15 mouse cellular contexts compared by ENCODE assay signal in the genomic region with DNA sequence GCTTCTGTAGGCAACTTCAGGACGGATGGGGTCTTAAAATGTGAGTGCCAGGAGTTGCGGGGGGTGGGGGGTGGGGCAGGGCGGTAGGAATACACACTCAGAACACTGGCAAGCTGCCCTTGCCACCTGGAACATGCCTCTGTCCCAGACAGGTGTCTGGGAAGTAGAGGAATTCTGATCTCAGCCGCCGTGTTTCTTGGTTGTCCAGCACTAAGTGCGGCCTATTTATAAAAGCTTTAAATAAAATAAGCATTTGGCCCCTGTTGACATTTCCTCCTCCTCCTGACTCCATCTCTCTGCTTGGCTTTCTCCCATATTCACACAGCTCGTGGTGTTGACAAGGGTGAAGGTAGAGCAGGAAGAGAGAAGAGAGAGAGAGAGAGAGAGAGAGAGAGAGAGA.
DNase-seq lines count a peak whose midpoint lies in the region; ATAC-seq and TF ChIP-seq lines count a peak whose summit lies in the region.
"Had no signal": no experiment of that assay in that cellular context is flagged by ENCODE, and none has a peak within 500 bp of the region (broad histone marks: within the 10 kb centered on the region; RNA-seq: fewer than 3 reads in every experiment).

No protein-coding gene starts in this region.

- H3K4me2 ChIP-seq in lung, embryonic 14.5 days, result peak overlapping the region; percentile 8; the same call in 1 of the 2 replicates
- no peak overlapping the region for H3K4me2 ChIP-seq in heart, postnatal 0 days (ENCODE audit: low read depth, low read length)
- H3K4me2 ChIP-seq in stomach, embryonic 15.5 days, result no peak overlapping the region
- H3K4me2 ChIP-seq in forebrain, embryonic 15.5 days (replicated peaks), result no peak overlapping the region

- WGBS in heart, embryonic 10.5 days, result 31% methylated on average over 7 of the region's 7 CpGs
- 11% methylated on average over 7 of the region's 7 CpGs for WGBS in lung, embryonic 14.5 days
- 17% methylated on average over 7 of the region's 7 CpGs for WGBS in heart, postnatal 0 days
- 26% methylated on average over 7 of the region's 7 CpGs for WGBS in stomach, embryonic 15.5 days
- 63% methylated on average over 7 of the region's 7 CpGs for WGBS in forebrain, embryonic 15.5 days

- no peaks in the 10 kb centered on the region for H3K36me3 ChIP-seq in heart, embryonic 10.5 days
- H3K36me3 ChIP-seq in lung, embryonic 14.5 days (ENCODE audit: insufficient read depth), result no peaks in the 10 kb centered on the region
- H3K36me3 ChIP-seq in heart, postnatal 0 days (replicated peaks; ENCODE audit: control insufficient read depth, insufficient read depth, low read length), result no peaks in the 10 kb centered on the region
- no peaks in the 10 kb centered on the region for H3K36me3 ChIP-seq in stomach, embryonic 15.5 days
- no peaks in the 10 kb centered on the region for H3K36me3 ChIP-seq in forebrain, embryonic 15.5 days

- H3K27me3 ChIP-seq in heart, embryonic 10.5 days (ENCODE audit: insufficient read depth, poor library complexity, severe bottlenecking), result no peaks in the 10 kb centered on the region
- no peaks in the 10 kb centered on the region for H3K27me3 ChIP-seq in lung, embryonic 14.5 days (ENCODE audit: insufficient read depth, low read length)
- no peaks in the 10 kb centered on the region for H3K27me3 ChIP-seq in heart, postnatal 0 days (ENCODE audit: control insufficient read depth, insufficient read depth, low read length)
- H3K27me3 ChIP-seq in stomach, embryonic 15.5 days (replicated peaks), result no peaks in the 10 kb centered on the region
- no peaks in the 10 kb centered on the region for H3K27me3 ChIP-seq in forebrain, embryonic 15.5 days

- H3K27ac ChIP-seq in heart, embryonic 10.5 days, result peak overlapping the region; percentile 92
- peak overlapping the region; percentile 78 for H3K27ac ChIP-seq in lung, embryonic 14.5 days (ENCODE audit: low read depth)
- H3K27ac ChIP-seq in heart, postnatal 0 days (ENCODE audit: low read depth), result peak overlapping the region; percentile 100
- H3K27ac ChIP-seq in stomach, embryonic 15.5 days, result peak overlapping the region; percentile 85
- no peak overlapping the region for H3K27ac ChIP-seq in forebrain, embryonic 15.5 days (replicated peaks)

- no peak for DNase-seq in heart, embryonic 10.5 days (ENCODE audit: low spot score)
- no peak for DNase-seq in heart, postnatal 25 days (ENCODE audit: low spot score)
- DNase-seq in lung, embryonic 14.5 days, result peak; percentile 65
- no peak for DNase-seq in lung, postnatal 25 days (ENCODE audit: low spot score)
- peak; percentile 91 for DNase-seq in heart, postnatal 0 days (ENCODE audit: low spot score)
- no peak for DNase-seq in T-cell, adult 2 months (ENCODE audit: low spot score)
- DNase-seq: adrenal gland, postnatal 10 days; B cell, adult 2 months; cerebellum, adult 2 months; thymus, adult 18-20 months had no signal

- H3K9me3 ChIP-seq in heart, embryonic 10.5 days, result no peaks in the 10 kb centered on the region
- H3K9me3 ChIP-seq in lung, embryonic 14.5 days (ENCODE audit: low read depth, low read length), result no peaks in the 10 kb centered on the region
- H3K9me3 ChIP-seq in heart, postnatal 0 days (replicated peaks; ENCODE audit: control insufficient read depth, low read length), result no peaks in the 10 kb centered on the region
- H3K9me3 ChIP-seq in stomach, embryonic 15.5 days, result no peaks in the 10 kb centered on the region
- no peaks in the 10 kb centered on the region for H3K9me3 ChIP-seq in forebrain, embryonic 15.5 days
- H3K9me3 ChIP-seq: megakaryocyte, embryonic 14.5 days had no signal

- peak; percentile 83; the same call in 1 of the 2 replicates for TF ChIP-seq EP300 in heart, postnatal 0 days (IDR thresholded peaks at IDR 0.05; ENCODE audit: low read depth)

- peaks cover 82% of the 10 kb centered on the region for H3K4me1 ChIP-seq in heart, embryonic 10.5 days
- H3K4me1 ChIP-seq in lung, embryonic 14.5 days (ENCODE audit: insufficient read depth), result peaks cover 13% of the 10 kb centered on the region; the same call in 1 of the 2 replicates
- peaks cover 53% of the 10 kb centered on the region for H3K4me1 ChIP-seq in heart, postnatal 0 days (ENCODE audit: control insufficient read depth, insufficient read depth)
- H3K4me1 ChIP-seq in stomach, embryonic 15.5 days, result peaks cover 23% of the 10 kb centered on the region
- peaks cover 11% of the 10 kb centered on the region for H3K4me1 ChIP-seq in forebrain, embryonic 15.5 days

- no peak overlapping the region for H3K4me3 ChIP-seq in heart, embryonic 10.5 days
- no peak overlapping the region for H3K4me3 ChIP-seq in lung, embryonic 14.5 days (ENCODE audit: low read depth, low read length)
- no peak overlapping the region for H3K4me3 ChIP-seq in heart, postnatal 0 days (ENCODE audit: low read depth, low read length)
- H3K4me3 ChIP-seq in stomach, embryonic 15.5 days (replicated peaks), result no peak overlapping the region
- no peak overlapping the region for H3K4me3 ChIP-seq in forebrain, embryonic 15.5 days
- H3K4me3 ChIP-seq: erythroblast, embryonic 14.5 days; megakaryocyte, embryonic 14.5 days had no signal

- TF ChIP-seq CTCF in lung, embryonic 14.5 days (IDR thresholded peaks at IDR 0.05; ENCODE audit: low read depth), result no peak
- TF ChIP-seq CTCF in heart, postnatal 0 days (IDR thresholded peaks at IDR 0.05; ENCODE audit: low read depth), result no peak

- no peak overlapping the region for H3K9ac ChIP-seq in lung, embryonic 14.5 days
- no peak overlapping the region for H3K9ac ChIP-seq in heart, postnatal 0 days (replicated peaks; ENCODE audit: low read depth, low read length)
- no peak overlapping the region for H3K9ac ChIP-seq in stomach, embryonic 15.5 days
- no peak overlapping the region for H3K9ac ChIP-seq in forebrain, embryonic 15.5 days (replicated peaks)

- peak; percentile 52; the same call in 1 of the 2 replicates for ATAC-seq in lung, embryonic 14.5 days (ENCODE audit: insufficient read depth)
- peak; percentile 82 for ATAC-seq in heart, postnatal 0 days (ENCODE audit: insufficient read depth, low read depth)
- no peak for ATAC-seq in stomach, embryonic 15.5 days (ENCODE audit: insufficient read depth, low FRiP score, low read depth)
- ATAC-seq in forebrain, embryonic 15.5 days (replicated peaks), result no peak
- ATAC-seq: midbrain, embryonic 16.5 days had no signal

- intact Hi-C loops in heart, postnatal 25 days (cut with DNase I), result no loop called here

Comparison
In these comparisons a context has a peak if more than half of its experiments do, and no peak if none do; other contexts are left out.
1. DNase-seq: peak in lung, embryonic 14.5 days (single experiment) and heart, postnatal 0 days (single experiment); none in heart, embryonic 10.5 days (single experiment), heart, postnatal 25 days (single experiment), lung, postnatal 25 days (single experiment) and T-cell, adult 2 months (single experiment).
2. ATAC-seq: peak in lung, embryonic 14.5 days (single experiment) and heart, postnatal 0 days (single experiment); none in stomach, embryonic 15.5 days (single experiment) and forebrain, embryonic 15.5 days (single experiment).